Mouse (Mus musculus) olfactory bulb, adult 2 months (tissue): ENCODE data around the gene Mast4.

ENCODE experiments used
- CTCF ChIP-seq: fragments of 200-500 bp; IDR thresholded peaks from 2 replicates; pipeline ENCODE4 v1.5.1; 2012; ENCODE audit warnings: low read depth, mild to moderate bottlenecking, low read length, moderate library complexity; ENCODE audit not compliant: insufficient read depth
- POLR2A ChIP-seq: fragments of 200-500 bp; IDR thresholded peaks from 2 replicates; pipeline ENCODE4 v1.6.1; 2012; ENCODE audit warnings: mild to moderate bottlenecking, low read depth, low read length, moderate library complexity; ENCODE audit not compliant: insufficient read depth

- TF ChIP-seq CTCF = no peak
- TF ChIP-seq POLR2A = no peak
Observed at GRCm38 (mm10) chr13:102770194-102770593, 564.1 kb downstream of the Mast4 start.
